Comparison of ENCODE assay signal across 8 mouse cellular contexts in genomic region chr6:58641056-58641799, GRCm38 (mm10). TPM values are rescaled to one million over a fixed set of nuclear protein-coding genes. Genes with fewer than 3 reads are reported as not detected.
DNase-seq lines count a peak whose midpoint lies in the region; ATAC-seq and TF ChIP-seq lines count a peak whose summit lies in the region.

No protein-coding gene starts in this region.

- peak overlapping the region; percentile 36; the same call in 1 of the 2 replicates for H3K9ac ChIP-seq in lung, postnatal 0 days (replicated peaks; ENCODE audit: low read depth)
- no peak overlapping the region for H3K9ac ChIP-seq in forebrain, embryonic 14.5 days (ENCODE audit: low read length)
- peak overlapping the region; percentile 71 for H3K9ac ChIP-seq in limb, embryonic 12.5 days (replicated peaks)
- 0 out of 2 replicates have a peak overlapping the region, but pooled peaks have one; percentile 58 for H3K9ac ChIP-seq in stomach, embryonic 15.5 days

- H3K27ac ChIP-seq in lung, postnatal 0 days (ENCODE audit: low read length), result no peak overlapping the region
- no peak overlapping the region for H3K27ac ChIP-seq in forebrain, embryonic 14.5 days (ENCODE audit: low read depth, low read length)
- no peak overlapping the region for H3K27ac ChIP-seq in limb, embryonic 12.5 days
- no peak overlapping the region for H3K27ac ChIP-seq in stomach, embryonic 15.5 days

- H3K36me3 ChIP-seq in lung, postnatal 0 days (ENCODE audit: insufficient read depth, low read length), result no peaks in the 10 kb centered on the region
- H3K36me3 ChIP-seq in forebrain, embryonic 14.5 days (ENCODE audit: control insufficient read depth, insufficient read depth, low read length), result no peaks in the 10 kb centered on the region
- no peaks in the 10 kb centered on the region for H3K36me3 ChIP-seq in limb, embryonic 12.5 days
- no peaks in the 10 kb centered on the region for H3K36me3 ChIP-seq in stomach, embryonic 15.5 days

- ATAC-seq in lung, postnatal 0 days, result no peak
- ATAC-seq in forebrain, embryonic 14.5 days, result no peak
- ATAC-seq in limb, embryonic 12.5 days (ENCODE audit: insufficient number of reproducible peaks, insufficient read depth, low FRiP score, low TSS enrichment, low read depth), result no peak
- ATAC-seq in stomach, embryonic 15.5 days (ENCODE audit: insufficient read depth, low FRiP score, low read depth), result no peak

- DNase-seq in lung, postnatal 0 days (ENCODE audit: low spot score), result no peak
- no peak for DNase-seq in lung, adult 2 months
- no peak for DNase-seq in forebrain, embryonic 14.5 days (ENCODE audit: low spot score)
- no peak for DNase-seq in layer of hippocampus, postnatal 25 days (ENCODE audit: extremely low spot score in 1 of 2, low spot score in 1 of 2)
- no peak for DNase-seq in frontal cortex, postnatal 36 days (ENCODE audit: low spot score in 2 of 2)
- no peak for DNase-seq in lung, postnatal 14 days

- 0 out of 2 replicates have a peak, but pooled peaks cover 2% of the 10 kb centered on the region for H3K4me1 ChIP-seq in lung, postnatal 0 days (ENCODE audit: insufficient read depth, low read depth, low read length)
- peaks cover 10% of the 10 kb centered on the region for H3K4me1 ChIP-seq in lung, adult 2 months (ENCODE audit: control insufficient read depth, insufficient read depth, low read length)
- no peaks in the 10 kb centered on the region for H3K4me1 ChIP-seq in forebrain, embryonic 14.5 days (ENCODE audit: control insufficient read depth, insufficient read depth, low read length)
- peaks cover 17% of the 10 kb centered on the region; the same call in 1 of the 2 replicates for H3K4me1 ChIP-seq in limb, embryonic 12.5 days (replicated peaks)
- peaks cover 4% of the 10 kb centered on the region; the same call in 1 of the 2 replicates for H3K4me1 ChIP-seq in stomach, embryonic 15.5 days

- TF ChIP-seq EP300 in lung, postnatal 0 days (IDR thresholded peaks at IDR 0.05), result no peak

- H3K4me2 ChIP-seq in lung, postnatal 0 days (replicated peaks; ENCODE audit: low read depth, low read length), result peak overlapping the region; percentile 85
- H3K4me2 ChIP-seq in forebrain, embryonic 14.5 days (ENCODE audit: low read length), result peak overlapping the region; percentile 85
- peak overlapping the region; percentile 73 for H3K4me2 ChIP-seq in limb, embryonic 12.5 days
- H3K4me2 ChIP-seq in stomach, embryonic 15.5 days, result peak overlapping the region; percentile 80

- no peak for TF ChIP-seq POLR2A in lung, adult 2 months (IDR thresholded peaks at IDR 0.05; ENCODE audit: borderline replicate concordance, extremely low read depth, low read depth, low read length)

- WGBS in lung, postnatal 0 days, result 13% methylated on average over 11 of the region's 11 CpGs
- WGBS in lung, adult 2 months, result 18% methylated on average over 11 of the region's 11 CpGs
- WGBS in forebrain, embryonic 14.5 days, result 50% methylated on average over 11 of the region's 11 CpGs
- WGBS in limb, embryonic 12.5 days, result 42% methylated on average over 11 of the region's 11 CpGs
- WGBS in stomach, embryonic 15.5 days, result 27% methylated on average over 11 of the region's 11 CpGs

- H3K9me3 ChIP-seq in lung, postnatal 0 days (ENCODE audit: low read length), result no peaks in the 10 kb centered on the region
- H3K9me3 ChIP-seq in forebrain, embryonic 14.5 days (replicated peaks; ENCODE audit: control insufficient read depth, low read length), result no peaks in the 10 kb centered on the region
- no peaks in the 10 kb centered on the region for H3K9me3 ChIP-seq in limb, embryonic 12.5 days
- H3K9me3 ChIP-seq in stomach, embryonic 15.5 days, result no peaks in the 10 kb centered on the region

- H3K27me3 ChIP-seq in lung, postnatal 0 days (replicated peaks; ENCODE audit: insufficient read depth, low read length), result no peaks in the 10 kb centered on the region
- no peaks in the 10 kb centered on the region for H3K27me3 ChIP-seq in forebrain, embryonic 14.5 days (replicated peaks; ENCODE audit: control insufficient read depth, insufficient read depth, low read length)
- H3K27me3 ChIP-seq in limb, embryonic 12.5 days, result no peaks in the 10 kb centered on the region
- H3K27me3 ChIP-seq in stomach, embryonic 15.5 days (replicated peaks), result no peaks in the 10 kb centered on the region

- no peak for TF ChIP-seq CTCF in lung, postnatal 0 days (IDR thresholded peaks at IDR 0.05)
- no peak for TF ChIP-seq CTCF in lung, adult 2 months (IDR thresholded peaks at IDR 0.05; ENCODE audit: insufficient read depth, low read length)

- H3K4me3 ChIP-seq in lung, postnatal 0 days (ENCODE audit: low read depth, low read length), result peak overlapping the region; percentile 62
- H3K4me3 ChIP-seq in lung, adult 2 months (replicated peaks; ENCODE audit: extremely low read depth, low read depth, low read length), result no peak overlapping the region
- peak overlapping the region; percentile 55 for H3K4me3 ChIP-seq in forebrain, embryonic 14.5 days (ENCODE audit: low read depth, low read length)
- peak overlapping the region; percentile 60 for H3K4me3 ChIP-seq in limb, embryonic 12.5 days (replicated peaks)
- peak overlapping the region; percentile 66 for H3K4me3 ChIP-seq in stomach, embryonic 15.5 days (replicated peaks)

RNA-seq across cellular contexts. Expression of gene Abcg2, which starts 56.9 kb away (rescaled TPM):
- polyA plus RNA-seq in lung, postnatal 0 days (2015; fragmentation: Nextera tagmentation; extraction: Ambion mirVana), result 38.4 and 43.5 TPM in 2 replicates
- polyA plus RNA-seq in lung, adult 2 months (2012; rRNA removed), result 6.5 and 10.9 TPM in 2 replicates
- 35.6 and 38.7 TPM in 2 replicates for polyA plus RNA-seq in forebrain, embryonic 14.5 days (2014; fragmentation: Nextera tagmentation; extraction: Ambion mirVana)
- 48.5 and 49.3 TPM in 2 replicates for polyA plus RNA-seq in limb, embryonic 12.5 days (2016; fragmentation: Nextera tagmentation; extraction: Ambion mirVana)
- 64.1 and 66.9 TPM in 2 replicates for polyA plus RNA-seq in stomach, embryonic 15.5 days (2015; fragmentation: Nextera tagmentation; extraction: Ambion mirVana)
- 10 to 100 TPM; 17.7 to 18.6 TPM for total RNA-seq in layer of hippocampus, postnatal 25 days (2021)
